Mouse (Mus musculus): Measurements from ENCODE around the gene Rrp12. TPM values are rescaled to one million over a fixed set of nuclear protein-coding genes. Genes with fewer than 3 reads are reported as not detected.

The Rrp12 gene
- polyA plus RNA-seq, 1 experiment from 2014 or later: 11.3 TPM

DNA sequence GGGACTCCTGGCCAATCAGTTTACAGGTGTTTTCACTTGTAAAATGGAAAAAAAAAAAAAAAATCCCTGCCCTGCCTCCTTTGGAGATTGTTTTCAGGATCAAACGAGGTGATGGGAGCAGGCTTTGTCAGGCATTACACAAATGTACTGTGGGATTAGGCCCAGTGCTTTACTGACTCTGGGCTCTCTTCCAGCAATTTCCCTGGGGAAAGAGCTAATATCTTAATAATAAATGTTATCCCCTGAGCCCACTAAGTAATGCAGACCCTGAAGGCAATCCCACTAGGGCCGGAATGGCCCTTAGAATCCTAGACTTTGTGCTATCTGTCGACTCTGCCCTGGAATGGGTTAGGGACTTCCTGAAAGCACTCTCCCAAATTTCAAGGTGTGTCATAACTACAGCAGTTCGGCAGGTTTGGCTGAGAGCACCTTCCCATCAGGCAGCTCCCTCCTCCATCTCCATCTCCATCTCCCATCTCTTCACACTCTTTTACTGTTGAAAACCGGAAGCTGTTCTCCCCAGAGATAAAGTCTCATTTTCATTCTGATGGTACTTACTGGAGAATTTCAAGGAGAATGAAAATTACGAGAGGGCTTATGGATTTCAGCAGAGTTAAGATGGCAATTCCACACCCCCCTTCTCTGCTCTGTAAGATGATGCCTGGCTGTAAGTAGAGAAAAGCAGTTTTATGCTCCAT lies 45.8 kb downstream of the Rrp12 start:
- DNase-seq (ENCODE audit: low spot score): no peak

DNA sequence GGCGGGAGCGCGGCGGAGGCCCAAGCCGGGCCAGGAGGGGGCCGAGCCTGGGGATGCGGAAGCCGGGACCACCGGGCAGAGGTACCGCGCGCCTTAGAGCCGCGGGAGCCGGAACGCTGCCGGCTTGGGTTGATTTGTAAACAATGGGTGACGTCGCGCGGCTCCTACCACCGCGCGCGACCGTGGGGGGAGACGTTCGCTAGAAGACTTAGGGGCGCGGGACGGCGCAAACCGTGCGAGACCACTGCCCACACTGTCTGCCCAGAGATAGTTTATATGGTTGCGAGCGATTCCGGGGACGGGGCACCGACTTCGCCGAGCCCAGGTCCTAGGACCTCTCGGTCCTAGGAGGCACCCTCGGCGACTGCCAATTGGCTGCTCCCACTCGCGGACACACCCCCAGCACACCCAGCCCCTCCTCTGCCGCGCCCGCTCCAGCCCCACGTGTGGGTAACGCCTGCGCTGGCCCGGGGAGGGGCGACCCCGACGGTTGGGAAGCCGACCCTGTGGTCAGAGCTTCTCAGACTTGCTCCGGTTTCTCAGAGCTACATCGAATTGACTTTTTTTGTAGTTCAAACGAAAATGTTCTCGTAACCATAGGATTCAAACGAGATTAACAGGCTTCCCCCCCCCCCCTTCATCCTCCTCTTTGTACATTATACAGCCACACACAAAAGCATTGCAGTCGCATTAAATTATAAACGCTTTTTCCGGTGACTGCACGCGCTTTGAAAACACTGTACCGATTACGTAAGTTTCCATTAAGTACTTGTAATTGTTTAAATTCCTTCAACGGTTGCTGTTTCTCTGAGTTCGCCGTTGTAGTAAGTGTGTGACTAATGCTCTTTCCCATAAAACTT lies 47.8 kb downstream of the Rrp12 start, which contains the start of gene Frat2:
TSS of gene Frat2 (minus strand) at position 141 of the 860 bp plus-strand sequence.
- peak; percentile 92 for DNase-seq (ENCODE audit: low spot score)

DNA sequence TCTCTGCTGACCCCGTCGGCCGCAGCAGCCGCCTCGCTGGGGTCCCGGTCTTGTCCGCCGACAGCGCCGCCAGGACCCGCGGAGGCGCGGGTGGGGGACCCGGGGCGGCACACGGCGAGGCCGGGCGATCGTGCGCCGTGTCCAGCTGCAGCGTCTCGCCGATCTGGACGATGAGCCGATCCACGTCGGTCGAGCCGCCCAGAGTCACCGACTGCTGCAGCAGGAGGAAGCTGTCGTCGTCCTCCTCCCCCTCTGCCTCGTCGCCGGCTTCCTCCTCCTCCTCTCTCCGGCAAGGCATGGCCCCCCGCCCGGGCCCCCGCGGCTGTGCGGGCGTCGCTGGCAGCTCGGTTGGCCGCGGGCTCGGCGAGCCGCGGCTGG lies 48.4 kb downstream of the Rrp12 start:
- peak; percentile 69 for DNase-seq (ENCODE audit: low spot score)

DNA sequence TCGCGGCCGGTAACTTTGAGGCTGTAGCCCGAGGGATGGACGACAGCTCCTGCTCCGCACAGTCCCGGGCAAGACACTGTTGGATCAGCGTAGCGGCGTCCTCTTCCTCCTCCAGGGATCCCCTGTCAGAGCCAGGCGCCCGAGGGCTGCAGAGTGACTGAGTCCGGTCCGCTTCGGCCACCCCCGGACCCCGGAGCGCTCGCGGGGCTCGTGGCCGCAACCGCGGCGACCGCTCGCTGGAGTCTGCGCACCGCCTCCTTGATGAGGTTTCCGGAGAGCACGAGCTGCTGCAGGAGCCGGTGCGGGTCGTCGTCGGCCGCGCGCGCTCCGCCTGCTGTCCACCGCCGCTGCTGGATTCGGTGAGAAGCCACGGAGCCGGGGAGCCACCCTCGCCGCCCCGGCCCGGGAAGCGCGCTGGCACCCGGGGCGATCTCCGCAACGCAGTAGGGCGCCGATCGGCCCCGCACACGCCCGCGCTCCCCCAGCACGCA lies 48.8 kb downstream of the Rrp12 start:
- peak; percentile 37 for DNase-seq (ENCODE audit: low spot score)

DNA sequence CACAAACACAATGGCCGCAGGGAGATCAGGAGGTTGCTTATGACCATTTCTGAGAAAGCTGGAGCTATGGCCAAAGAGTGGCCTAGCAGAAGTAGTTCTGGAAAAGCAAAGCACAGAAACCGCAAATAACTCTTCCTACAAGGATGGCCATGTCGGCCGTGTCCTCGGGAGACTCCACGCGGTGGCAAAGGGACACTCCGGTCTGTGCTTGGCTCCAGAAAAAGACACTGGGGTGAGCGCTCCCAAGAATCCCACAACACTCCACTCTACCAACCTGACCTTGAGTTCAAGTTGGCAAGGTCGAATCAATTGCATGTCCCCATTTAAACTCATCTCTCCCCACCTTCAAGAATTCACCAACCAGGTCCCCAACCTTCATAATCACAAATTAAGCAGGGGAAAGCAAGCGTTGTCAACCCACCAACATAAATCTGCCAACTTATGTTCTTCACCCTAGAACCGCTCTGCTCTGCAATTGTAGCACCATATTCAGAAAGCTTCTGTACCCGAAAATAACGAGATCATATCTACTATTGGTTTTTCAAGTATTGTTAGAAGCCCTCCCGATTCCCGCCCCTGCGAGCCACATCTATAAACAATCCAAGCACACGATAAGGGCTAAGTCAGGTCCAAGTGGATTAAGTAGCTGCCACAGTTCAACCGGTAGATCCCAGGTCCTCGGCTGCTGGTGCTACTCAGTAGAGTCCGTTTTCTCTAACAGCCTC lies 49.4 kb downstream of the Rrp12 start:
- peak; percentile 13 for DNase-seq (ENCODE audit: low spot score)

DNA sequence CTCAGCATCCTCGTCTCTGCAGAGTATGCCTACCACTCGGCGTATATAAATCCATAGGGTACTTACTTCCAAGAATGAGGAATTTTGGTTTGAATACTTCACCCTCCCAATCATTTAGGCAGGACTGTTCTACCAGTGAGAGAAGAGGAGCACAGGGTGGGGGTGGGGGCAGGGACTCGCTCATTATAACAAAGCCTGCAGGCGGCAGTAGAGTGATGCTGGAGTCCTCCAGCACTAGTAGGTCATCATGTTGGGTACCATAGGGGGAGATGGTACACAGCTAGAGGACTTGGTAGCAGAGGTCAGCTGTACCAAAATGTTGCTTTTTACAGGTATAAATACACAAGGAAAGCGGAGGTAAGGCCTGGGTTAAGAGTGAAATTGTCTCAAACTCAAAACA lies 51.6 kb downstream of the Rrp12 start:
- DNase-seq (ENCODE audit: low spot score): peak; percentile 54

DNA sequence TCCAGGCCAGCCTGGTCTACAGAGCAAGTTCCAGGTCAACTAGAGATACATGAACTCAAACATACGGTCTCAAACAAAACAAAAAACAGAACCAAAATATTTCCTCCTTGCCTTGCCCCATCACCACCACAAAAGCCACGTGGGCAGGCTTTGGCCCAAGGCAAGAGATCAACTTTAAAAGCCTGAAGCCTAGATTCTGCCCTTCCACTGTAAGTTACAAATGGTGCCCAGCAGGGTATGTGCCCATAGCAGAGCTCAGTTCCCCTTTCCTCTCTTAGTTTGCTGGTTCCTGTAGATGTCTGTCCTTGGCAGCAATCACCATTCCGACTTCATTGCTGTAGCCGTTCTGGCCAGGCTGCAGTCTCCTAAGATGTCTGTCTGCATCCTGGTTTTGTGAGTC lies 53.3 kb downstream of the Rrp12 start:
- DNase-seq (ENCODE audit: low spot score): no peak

DNA sequence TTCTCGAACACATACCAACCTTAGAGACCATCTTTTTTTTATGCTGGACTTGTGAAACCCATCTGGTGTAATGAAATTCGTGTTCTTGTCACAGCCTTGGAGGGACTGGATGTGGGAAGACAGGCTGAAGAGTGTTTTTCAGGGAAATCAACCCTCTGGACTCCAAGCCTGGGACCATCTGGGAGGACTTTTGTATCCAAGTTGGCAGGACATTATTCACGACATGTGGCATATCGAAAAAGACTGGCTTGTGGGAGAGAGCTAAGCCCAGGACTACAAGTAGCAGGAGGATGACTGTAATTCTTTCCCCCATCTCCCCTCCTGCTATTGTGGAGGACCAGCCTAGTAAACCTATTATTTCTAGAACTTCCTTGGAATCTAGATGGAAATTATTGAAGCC lies 53.8 kb downstream of the Rrp12 start:
- DNase-seq (ENCODE audit: low spot score): no peak

DNA sequence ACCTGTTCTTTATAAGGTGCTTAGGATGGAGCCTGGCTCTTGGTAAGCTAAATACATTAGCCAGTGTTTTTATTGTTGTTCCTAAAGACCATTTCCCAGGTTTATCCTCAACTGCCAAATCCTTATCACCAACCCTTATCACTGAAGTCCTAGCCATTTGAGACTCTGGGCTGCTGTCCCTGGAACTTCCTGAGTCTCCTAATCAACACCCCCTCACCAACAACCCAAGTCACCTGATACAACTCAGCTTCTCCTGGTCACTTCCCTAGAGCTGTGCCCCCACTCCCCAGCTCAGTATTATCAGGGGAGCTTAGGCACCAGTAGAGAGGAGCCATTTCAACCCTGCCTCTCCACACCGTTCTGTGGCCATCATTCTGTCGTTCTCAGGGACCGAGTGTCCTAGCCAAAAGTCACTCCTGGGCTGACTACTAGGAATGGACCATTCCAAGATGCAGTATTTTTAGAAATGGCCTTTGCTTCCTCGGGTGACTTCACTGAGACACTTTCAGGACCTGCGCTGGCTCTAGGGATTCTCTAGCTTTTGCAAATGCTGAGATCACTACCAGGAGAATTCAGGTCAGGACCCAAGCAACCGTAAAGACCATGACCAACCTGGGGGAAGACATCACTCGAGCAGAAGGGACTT lies 54.7 kb downstream of the Rrp12 start:
- no peak for DNase-seq (ENCODE audit: low spot score)

DNA sequence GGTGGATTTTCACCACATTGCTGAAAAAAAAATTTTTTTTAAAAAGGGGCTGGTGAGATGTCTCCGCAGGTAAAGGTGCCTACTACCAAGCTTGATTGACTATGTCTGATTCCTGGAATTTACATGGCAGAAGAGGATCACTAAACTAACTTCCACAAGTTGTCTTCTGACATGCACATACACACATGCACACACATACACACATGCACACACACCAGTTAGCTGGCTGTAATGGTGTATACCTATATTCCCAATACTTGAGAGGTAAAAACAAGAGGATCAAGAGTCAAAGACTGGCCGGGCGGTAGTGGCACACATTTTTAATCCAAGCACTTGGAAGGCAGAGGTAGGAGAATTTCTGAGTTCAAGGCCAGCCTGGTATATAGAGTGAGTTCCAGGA lies 56.3 kb downstream of the Rrp12 start:
- no peak for DNase-seq (ENCODE audit: low spot score)

DNA sequence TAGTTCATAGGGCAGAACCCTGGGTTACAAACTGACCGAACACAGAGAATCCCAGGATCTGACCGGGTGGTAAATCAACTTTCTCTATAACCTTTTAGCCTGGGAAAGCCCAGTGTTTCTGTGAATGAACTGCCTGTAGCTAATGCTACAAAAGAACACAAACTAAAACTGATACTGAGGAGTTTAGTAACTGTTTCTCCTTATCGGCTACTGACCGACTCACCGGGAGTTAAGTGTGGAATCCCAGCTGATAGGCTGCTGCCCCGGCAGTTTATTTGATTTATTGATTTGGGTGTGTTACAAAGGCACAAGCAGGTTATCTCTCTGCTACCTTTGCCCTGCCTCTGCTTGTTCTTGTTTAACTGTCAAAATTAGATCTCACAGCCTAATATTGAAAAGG lies 57.2 kb downstream of the Rrp12 start:
- no peak for DNase-seq (ENCODE audit: low spot score)

DNA sequence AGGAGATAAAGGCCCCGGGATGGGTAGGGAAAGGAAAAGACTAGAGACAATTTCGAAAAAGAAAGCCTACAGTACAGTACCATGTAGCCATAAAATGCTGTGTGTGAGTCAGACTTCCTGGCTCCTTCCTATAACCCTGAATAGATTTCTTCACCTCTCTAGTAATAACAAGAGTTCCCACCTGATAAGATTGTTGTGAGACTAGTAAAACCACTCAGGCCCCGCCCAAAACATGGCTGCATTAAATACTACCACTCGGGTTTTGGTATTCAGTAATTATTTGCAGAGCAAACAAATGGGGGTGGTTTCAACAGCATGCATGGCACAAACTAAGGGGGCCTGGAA lies 58.1 kb downstream of the Rrp12 start:
- no peak for DNase-seq (ENCODE audit: low spot score)

DNA sequence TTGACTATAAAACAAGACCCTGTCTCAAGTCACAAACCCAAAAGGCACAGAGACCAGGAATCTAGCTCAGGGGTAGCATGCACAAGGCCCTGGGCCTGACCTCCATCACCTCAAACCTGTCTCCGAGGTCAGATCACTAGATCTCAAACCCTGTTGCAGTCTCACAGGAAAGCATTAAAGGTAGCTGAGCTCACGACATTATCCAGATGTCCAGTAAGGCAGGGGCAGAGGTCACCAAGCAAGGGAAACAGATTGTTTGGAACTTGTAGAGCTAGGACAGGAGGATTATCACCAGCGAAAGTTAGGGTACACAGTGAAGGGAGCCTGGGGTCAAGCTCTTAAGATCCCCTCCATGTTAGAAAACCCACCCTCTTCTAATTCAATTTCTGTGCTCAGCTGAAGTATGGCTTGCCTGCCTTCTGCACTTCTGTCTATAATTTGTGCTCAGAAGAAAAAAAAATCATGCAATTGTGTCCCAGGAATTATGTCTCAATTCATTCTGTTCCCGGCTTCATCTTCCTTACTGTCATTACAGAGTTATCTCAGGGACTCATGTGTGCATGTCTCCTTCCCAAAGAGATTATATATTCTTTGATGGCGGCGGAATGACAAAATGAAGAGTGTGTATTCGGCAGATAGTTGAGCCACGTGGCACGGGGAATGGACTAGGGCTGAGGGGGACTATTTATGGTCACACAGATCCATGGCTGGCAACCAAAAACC lies 58.6 kb downstream of the Rrp12 start:
- no peak for DNase-seq (ENCODE audit: low spot score)

DNA sequence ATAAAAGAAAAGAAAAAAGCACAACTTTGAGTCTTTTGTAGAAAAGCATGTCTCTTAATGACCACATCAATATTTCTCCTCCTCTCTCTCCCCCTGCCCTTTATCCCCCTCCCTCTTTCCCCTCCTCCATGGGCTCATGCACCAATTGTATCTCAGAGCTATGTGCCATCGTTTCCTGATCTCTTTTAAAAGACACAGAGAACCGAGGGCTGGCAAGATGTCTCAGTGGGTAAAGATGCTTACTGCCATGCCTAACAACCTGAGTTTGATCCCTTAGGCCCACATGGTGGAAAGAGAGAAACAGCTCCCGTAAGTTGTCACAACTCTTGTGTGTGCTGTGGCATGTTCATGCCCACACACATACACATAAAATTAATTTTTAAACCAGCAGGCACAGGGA lies 59.3 kb downstream of the Rrp12 start:
- no peak for DNase-seq (ENCODE audit: low spot score)

DNA sequence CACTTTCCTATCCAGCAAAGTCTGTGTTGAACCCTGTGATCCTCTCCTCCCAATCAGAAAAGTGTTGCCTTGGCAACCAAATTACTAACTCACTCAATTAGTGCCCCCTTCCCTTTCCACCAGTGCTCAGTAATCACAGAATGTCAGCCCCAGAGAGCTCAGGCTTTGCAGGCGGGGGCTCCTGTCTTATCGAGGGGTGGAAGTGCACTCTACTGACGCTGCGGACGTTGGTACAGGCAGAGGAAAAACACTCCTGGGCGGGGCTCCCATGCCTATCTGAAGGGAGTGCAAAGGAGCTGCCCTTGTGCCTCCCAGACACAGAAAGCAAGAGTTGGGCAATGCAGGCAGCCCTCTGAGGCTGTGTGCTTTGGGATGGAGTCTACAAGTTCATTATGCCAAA lies 60.2 kb downstream of the Rrp12 start:
- no peak for DNase-seq (ENCODE audit: low spot score)

DNA sequence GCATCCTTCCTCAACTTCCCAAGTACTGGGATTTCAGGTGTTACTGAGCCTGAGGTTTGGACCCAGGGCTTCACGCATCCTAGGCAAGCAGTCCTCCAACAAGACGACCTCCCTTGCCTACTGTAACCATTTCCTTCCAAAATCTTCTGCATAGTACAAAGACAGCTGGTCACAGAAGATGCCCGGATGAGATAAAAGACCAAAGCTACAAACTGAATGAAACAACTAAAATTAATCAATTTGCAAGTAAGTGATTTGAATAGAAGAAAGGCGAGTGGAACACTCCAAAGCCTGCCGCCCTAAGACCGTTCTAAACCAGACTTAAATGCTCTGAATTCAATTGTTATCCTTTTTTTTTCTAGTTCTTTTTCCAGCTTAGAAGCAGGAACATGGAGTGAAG lies 60.6 kb downstream of the Rrp12 start:
- no peak for DNase-seq (ENCODE audit: low spot score)

DNA sequence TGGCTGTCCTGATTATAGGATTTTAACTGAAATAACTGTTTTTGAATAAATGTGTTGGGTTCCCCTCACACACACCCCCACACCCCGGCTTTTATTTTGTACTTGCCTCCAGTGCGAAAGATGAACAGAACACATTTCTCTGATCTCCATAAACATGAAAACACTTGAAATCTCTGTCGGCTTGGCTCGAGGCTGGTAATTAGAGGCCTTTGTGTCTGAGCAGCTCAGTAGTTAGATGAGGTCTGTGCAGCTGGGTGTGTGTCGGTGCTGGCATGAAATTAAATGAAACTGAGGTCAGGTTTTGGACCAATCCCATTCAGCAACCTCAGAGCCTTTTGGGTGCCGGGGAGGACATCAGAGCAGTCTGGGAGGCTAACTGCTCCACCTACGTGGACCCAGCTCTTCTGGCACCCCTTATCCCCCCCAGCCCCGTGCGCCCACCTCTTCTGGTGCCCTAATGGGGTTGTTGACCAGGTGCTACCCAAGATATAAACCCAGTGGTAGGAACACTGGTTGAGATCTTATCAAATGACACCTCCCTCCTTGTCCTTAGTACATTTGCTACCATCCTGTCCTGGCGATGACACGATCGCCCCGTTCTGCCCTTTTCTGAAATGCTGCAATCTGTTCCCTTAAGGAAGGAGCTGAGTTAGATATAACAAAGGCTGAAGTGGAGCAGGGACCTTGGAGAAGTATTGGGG lies 63.3 kb downstream of the Rrp12 start:
- DNase-seq (ENCODE audit: low spot score): no peak

DNA sequence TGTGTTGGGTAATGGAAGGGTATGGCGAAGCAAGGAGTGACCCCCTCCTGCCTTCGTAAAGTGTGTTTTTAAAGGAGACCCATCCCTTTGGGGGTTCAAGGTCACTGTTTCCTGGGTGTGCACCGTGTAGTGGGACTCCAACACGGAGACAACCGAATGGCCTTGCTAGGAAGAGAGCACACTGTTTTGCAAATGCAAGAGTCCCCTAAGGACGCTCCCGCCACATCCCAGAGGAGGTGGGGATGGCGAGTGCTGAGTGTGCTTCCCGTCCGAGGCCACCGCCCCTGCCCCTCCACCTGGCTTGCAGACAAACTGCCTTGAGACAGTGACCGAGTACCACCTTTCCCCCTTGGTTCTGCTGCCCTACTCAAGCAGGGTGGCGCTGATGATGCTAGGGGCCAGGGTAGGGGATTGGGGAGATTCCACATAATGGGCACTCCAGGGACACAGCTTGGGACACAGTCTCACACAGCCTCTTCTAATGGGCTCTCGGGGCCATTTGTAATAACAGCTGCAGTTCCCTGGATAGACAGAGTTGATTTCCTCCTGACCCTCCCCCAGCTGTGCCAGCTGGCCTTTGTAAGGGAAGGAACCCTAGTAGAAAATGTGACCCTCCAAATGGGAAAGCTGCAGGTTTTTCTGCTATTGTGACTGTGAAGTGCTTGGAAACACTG lies 64.1 kb downstream of the Rrp12 start:
- no peak for DNase-seq (ENCODE audit: low spot score)

DNA sequence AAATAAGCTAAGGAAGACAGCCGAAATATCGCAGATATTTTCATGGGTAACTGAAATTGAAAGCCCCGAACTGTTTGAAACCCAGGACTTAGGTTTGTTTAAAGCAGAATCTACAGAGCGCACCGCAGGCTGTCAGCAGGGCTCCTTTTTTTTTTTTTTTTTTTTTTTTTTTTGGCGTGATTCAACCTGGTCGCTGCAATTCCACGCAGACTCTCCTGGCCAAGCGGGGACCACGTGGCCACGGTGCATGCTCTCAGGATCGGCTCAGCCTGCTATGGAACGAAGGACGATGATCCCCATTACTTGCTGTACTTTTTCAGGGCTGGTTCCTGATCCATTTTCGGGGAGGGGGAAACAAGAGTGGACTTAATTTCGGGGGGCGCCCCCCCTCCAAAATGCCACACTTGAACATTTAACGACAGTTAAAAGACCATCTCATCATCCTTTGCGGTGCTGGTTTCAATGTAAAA lies 64.8 kb downstream of the Rrp12 start:
- no peak for DNase-seq (ENCODE audit: low spot score)

Data from thymus, postnatal 0 days (tissue).